Mouse (Mus musculus) hindbrain, embryonic 14.5 days (tissue): ENCODE measurements around the gene Gm49358. TPM values are rescaled to one million over a fixed set of nuclear protein-coding genes. Genes with fewer than 3 reads are reported as not detected.

ENCODE experiments used
- ATAC-seq: fragments of 200-750 bp; cut with Nextera tagmentation; 2 replicates; pipeline ENCODE4 v1.8.0; 2017; ENCODE audit warnings: moderate number of reproducible peaks, mild to moderate bottlenecking, moderate TSS enrichment, moderate library complexity; ENCODE audit not compliant: low FRiP score
- DNase-seq: peaks from one replicate; pipeline ENCODE4 v3.0.0-alpha.2; 2015; ENCODE audit warnings: low spot score
- H3K27ac ChIP-seq: fragments of 300-500 bp; sonication (generic); 2 replicates; pipeline ENCODE4 v1.5.1; 2014; ENCODE audit warnings: mild to moderate bottlenecking, moderate library complexity
- H3K27me3 ChIP-seq: fragments of 300-500 bp; sonication (generic); 2 replicates; pipeline ENCODE4 v1.6.1; 2014; ENCODE audit warnings: mild to moderate bottlenecking, low read length, mixed read lengths; ENCODE audit not compliant: control insufficient read depth, insufficient read depth
- H3K36me3 ChIP-seq: fragments of 300-500 bp; sonication (generic); replicated peaks from 2 replicates; pipeline ENCODE4 v1.6.1; 2014; ENCODE audit not compliant: control insufficient read depth, insufficient read depth
- H3K4me1 ChIP-seq: fragments of 300-500 bp; sonication (generic); replicated peaks from 2 replicates; pipeline ENCODE4 v1.6.1; 2014; ENCODE audit warnings: antibody characterized with exemption, low read length, mixed read lengths; ENCODE audit not compliant: control insufficient read depth, insufficient read depth
- H3K4me2 ChIP-seq: fragments of 300-500 bp; sonication (generic); replicated peaks from 2 replicates; pipeline ENCODE4 v1.6.1; 2014; ENCODE audit warnings: mild to moderate bottlenecking, moderate library complexity
- H3K4me3 ChIP-seq: fragments of 300-500 bp; sonication (generic); replicated peaks from 2 replicates; pipeline ENCODE4 v1.5.1; 2014; ENCODE audit warnings: mild to moderate bottlenecking, low read length
- H3K9ac ChIP-seq: fragments of 300-500 bp; sonication (generic); 2 replicates; pipeline ENCODE4 v1.6.1; 2014
- H3K9me3 ChIP-seq: fragments of 300-500 bp; sonication (generic); 2 replicates; pipeline ENCODE4 v1.6.1; 2016; ENCODE audit warnings: low read length; ENCODE audit not compliant: control insufficient read depth
- WGBS: fragments of 180-500 bp; shearing (Covaris S2); extraction: QIAGEN DNeasy Blood & Tissue Kit; methylation state at CpG from one replicate; pipeline ENCODE4 v1.1.7; 2014; 5-methylcytosine and 5-hydroxymethylcytosine counted together
- polyA plus RNA-seq: library from polyadenylated mRNA; unstranded; fragments of >200 nt; fragmentation: Nextera tagmentation; extraction: Ambion mirVana; gene quantifications from 2 replicates; pipeline ENCODE4 v1.2.1, GENCODE M21; 2014

Gene Gm49358
- polyA plus RNA-seq, 1 experiment from 2014 or later, result 0.80 TPM

DNA sequence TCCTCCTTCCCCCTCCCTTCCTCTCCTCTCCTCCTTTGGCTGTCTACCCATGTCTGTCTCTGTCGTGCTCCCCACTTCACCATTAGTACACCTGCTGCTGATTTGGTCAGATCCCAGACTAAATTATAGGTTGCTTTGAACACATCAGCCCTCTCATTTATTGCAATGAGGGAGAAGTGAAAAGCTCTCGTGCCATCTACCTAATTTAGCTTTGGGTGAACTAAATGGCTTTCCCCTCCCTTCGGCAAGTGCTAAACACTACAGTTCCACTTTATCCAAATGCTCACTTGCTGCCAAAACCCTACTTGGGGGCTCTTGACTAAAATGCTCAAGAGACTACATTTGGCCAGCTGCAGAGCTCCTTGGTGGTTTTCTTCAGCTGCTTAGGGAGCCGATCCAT is 73.0 kb downstream of the Gm49358 start:
- Histone ChIP-seq H3K36me3 (peaks cover 23% of the 10 kb centered on the region), H3K4me1 (no peaks in the 10 kb centered on the region), H3K9me3 (no peaks in the 10 kb centered on the region), H3K27me3 (no peaks in the 10 kb centered on the region), H3K27ac (no peak overlapping the region), H3K4me2 (no peak overlapping the region), H3K4me3 (no peak overlapping the region), H3K9ac (no peak overlapping the region)
- DNase-seq, result no peak
- WGBS, result 82% methylated on average over 4 of the region's 4 CpGs
- no peak for ATAC-seq

DNA sequence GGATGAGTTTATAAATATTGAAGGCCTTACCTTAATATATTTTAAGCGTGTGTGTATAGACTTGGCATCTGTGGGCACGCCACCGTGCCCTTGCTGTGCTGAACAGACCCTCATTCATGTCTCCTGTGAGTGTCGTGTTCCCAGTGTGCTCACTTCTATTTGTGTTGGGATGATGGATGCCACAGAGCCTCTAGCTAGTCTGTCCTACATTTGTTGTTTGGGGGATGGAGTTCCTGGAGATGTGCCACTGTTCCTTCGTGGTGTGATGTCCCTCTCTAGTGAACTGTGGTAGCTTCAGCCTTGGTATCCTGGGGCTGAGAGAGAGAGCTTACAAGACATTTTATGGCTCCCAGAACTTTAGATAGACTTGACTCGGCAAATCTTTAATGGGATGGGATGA is 75.1 kb downstream of the Gm49358 start:
- H3K4me3 ChIP-seq, result no peak overlapping the region
- H3K9me3 ChIP-seq, result no peaks in the 10 kb centered on the region
- H3K4me1 ChIP-seq, result no peaks in the 10 kb centered on the region
- no peak for DNase-seq
- no peak overlapping the region for H3K4me2 ChIP-seq
- H3K36me3 ChIP-seq, result peaks cover 18% of the 10 kb centered on the region
- no peaks in the 10 kb centered on the region for H3K27me3 ChIP-seq
- 87% methylated on average over 6 of the region's 6 CpGs for WGBS
- no peak for ATAC-seq
- H3K9ac ChIP-seq, result no peak overlapping the region
- no peak overlapping the region for H3K27ac ChIP-seq

DNA sequence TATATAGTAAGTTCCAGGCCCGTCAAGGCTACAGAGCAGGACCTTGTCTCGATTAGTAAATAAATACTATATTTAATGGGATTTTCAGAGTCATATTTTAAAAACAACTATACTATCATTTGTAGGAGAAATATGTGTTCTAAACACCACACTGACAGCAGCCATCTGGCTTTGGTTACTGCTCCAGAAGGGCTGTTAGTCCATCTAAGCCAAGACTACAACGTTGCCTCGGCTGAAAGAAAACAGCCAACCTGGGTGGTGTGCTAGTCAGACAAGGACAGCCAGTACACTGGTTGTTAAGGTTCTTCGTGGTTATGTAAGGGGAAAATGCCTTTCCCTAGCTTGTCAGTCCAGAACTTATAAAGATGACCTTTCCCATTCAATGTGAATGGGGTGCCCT is 78.9 kb downstream of the Gm49358 start:
- Histone ChIP-seq H3K27ac (no peak overlapping the region), H3K4me3 (no peak overlapping the region), H3K4me1 (no peaks in the 10 kb centered on the region), H3K4me2 (no peak overlapping the region), H3K9ac (no peak overlapping the region), H3K9me3 (no peaks in the 10 kb centered on the region), H3K27me3 (no peaks in the 10 kb centered on the region), H3K36me3 (peaks cover 4% of the 10 kb centered on the region; the same call in 1 of the 2 replicates)
- ATAC-seq, result no peak
- DNase-seq, result no peak
- 93% methylated on average over 5 of the region's 5 CpGs for WGBS

DNA sequence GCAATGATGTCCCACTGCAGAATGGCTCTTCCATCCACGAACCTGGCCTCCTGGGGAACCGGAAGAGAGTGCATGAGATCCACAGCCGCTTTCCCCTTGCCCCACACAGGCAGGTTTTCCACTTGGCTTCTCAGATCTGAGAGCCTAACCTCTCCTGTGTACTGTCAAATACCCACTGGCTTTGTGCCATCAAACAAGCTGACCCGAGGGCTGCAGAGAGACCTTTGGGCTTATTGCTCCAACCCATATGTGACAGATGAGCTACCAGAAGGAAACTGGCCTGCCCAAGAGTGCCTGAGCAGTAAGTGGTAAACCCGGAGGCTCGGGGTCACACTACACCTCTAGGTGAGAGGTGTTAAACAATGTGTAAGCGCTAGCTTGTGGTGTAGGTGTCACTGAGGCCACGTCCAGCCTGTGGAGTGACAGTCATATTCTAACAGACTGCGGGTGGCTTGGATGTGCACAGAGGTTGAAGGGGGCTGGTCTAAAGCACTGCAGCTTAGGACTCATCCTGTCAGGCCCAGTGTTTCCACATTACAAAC is 83.2 kb downstream of the Gm49358 start:
- Histone ChIP-seq H3K9me3 (no peaks in the 10 kb centered on the region), H3K27ac (no peak overlapping the region), H3K9ac (no peak overlapping the region), H3K4me1 (no peaks in the 10 kb centered on the region), H3K4me3 (no peak overlapping the region), H3K36me3 (no peaks in the 10 kb centered on the region), H3K27me3 (no peaks in the 10 kb centered on the region), H3K4me2 (no peak overlapping the region)
- no peak for DNase-seq
- WGBS, result 88% methylated on average over 9 of the region's 9 CpGs
- ATAC-seq, result no peak

DNA sequence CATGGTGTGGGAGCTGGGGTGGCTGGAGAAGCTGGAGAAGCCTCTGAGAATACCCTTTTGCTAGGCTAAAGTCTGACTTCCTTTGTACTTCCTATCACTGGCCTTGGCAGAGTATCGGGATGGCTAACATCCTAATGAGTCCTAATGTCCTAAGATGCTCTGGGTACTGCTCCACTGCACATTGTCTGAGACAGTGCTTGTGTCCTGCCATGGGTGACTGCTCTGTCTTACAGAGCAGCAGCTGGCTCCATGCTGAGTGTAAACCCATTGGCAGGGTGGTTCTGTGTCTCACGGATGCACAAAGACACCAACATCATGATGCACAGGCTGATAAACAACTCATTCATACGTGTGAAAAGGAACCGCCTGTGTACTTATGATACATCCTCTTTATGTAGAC is 85.3 kb downstream of the Gm49358 start:
- H3K4me3 ChIP-seq, result no peak overlapping the region
- ATAC-seq (no peak), DNase-seq (no peak)
- H3K9me3 ChIP-seq, result no peaks in the 10 kb centered on the region
- H3K4me2 ChIP-seq, result no peak overlapping the region
- H3K27ac ChIP-seq, result no peak overlapping the region
- H3K9ac ChIP-seq, result no peak overlapping the region
- no peaks in the 10 kb centered on the region for H3K36me3 ChIP-seq
- WGBS, result 76% methylated on average over 4 of the region's 4 CpGs
- no peaks in the 10 kb centered on the region for H3K27me3 ChIP-seq
- no peaks in the 10 kb centered on the region for H3K4me1 ChIP-seq

DNA sequence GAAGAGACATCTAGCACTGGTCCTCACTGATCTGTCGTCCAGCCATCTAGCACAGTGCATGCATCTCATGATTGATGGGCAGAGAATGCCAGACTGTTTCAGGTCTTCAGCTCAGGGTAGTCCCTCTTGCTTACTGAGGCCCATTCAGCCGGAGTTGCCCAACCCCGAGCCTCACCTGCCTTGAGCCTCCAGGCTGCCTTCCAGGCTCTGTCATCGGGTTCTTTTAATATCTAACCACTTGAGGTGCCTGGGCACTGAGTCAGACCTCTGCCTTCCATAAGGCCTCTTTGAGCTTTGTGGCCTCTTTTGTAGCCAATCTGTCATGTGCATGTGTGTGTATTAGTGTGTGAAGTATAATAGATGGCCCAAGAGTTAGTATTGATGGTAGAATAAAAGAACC is 85.7 kb downstream of the Gm49358 start:
- no peaks in the 10 kb centered on the region for H3K27me3 ChIP-seq
- H3K4me1 ChIP-seq, result no peaks in the 10 kb centered on the region
- 78% methylated on average over 4 of the region's 4 CpGs for WGBS
- H3K27ac ChIP-seq, result no peak overlapping the region
- no peaks in the 10 kb centered on the region for H3K36me3 ChIP-seq
- no peaks in the 10 kb centered on the region for H3K9me3 ChIP-seq
- H3K4me2 ChIP-seq, result no peak overlapping the region
- no peak overlapping the region for H3K9ac ChIP-seq
- ATAC-seq (no peak), DNase-seq (no peak)
- no peak overlapping the region for H3K4me3 ChIP-seq

DNA sequence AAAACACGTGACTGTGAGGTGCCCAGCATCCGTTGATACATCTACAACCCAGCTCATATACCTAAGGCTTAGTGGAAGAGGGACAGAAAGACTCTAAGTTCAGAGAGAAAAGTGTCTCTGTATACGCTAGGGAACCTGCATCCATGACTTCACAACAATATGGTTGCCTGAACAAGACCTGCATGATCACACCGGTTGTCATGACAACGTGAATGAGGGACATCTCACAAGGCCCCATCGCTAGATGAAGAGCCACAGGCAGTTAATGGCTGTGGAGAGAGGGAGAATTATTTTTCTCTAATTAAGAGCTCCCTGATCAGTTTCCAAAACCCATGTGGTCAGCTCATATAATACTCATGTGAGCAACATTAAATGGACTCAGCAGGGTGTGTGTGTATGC is 88.4 kb downstream of the Gm49358 start:
- Histone ChIP-seq H3K9ac (no peak overlapping the region), H3K4me3 (no peak overlapping the region), H3K36me3 (no peaks in the 10 kb centered on the region), H3K27ac (no peak overlapping the region), H3K4me2 (no peak overlapping the region), H3K4me1 (no peaks in the 10 kb centered on the region), H3K27me3 (no peaks in the 10 kb centered on the region), H3K9me3 (no peaks in the 10 kb centered on the region)
- WGBS, result 74% methylated on average over 6 of the region's 6 CpGs
- ATAC-seq, result peak; percentile 70
- no peak for DNase-seq

DNA sequence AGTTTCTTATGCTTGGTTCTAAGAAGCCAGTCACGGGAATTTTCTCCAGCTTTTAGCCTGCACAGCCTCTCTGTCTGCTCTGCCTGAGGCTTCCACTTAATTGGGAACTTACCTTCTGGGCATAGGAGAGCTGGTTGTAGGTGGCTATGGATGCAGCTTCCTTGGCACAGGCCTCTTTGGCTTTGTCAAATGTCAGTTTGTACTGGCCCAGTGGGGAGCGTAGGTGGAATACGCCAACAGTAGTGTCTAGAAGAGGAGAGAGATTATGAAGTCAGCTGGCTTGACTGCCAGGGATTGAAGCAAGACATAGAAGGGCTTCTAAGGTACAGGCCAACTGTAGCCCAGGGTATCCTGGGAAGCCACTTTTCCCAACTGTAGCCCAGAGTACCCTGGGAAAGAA is 89.7 kb downstream of the Gm49358 start:
- 82% methylated on average over 3 of the region's 3 CpGs for WGBS

DNA sequence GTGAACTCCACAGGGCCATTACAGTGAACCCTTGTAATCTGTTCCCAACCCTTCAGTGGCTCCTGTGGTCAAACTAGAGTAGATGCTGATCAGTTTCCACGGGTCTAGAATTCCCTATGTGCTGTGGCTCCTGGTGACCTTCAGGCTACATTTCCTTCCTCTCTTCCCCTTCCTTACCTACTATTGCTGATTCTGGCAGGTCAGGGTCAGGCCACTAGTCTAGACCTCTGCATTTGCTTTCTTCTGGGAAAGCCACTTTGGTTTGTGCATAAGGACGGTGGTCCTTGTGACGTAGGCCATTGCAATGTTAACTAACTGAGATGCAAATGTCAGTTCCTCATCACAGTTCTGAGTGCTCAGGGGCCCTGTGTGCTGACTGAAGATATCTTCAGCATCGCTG is 96.6 kb downstream of the Gm49358 start:
- no peak for DNase-seq
- Histone ChIP-seq H3K4me1 (no peaks in the 10 kb centered on the region), H3K4me2 (no peak overlapping the region), H3K27ac (no peak overlapping the region), H3K4me3 (no peak overlapping the region), H3K27me3 (no peaks in the 10 kb centered on the region), H3K36me3 (no peaks in the 10 kb centered on the region), H3K9me3 (no peaks in the 10 kb centered on the region), H3K9ac (no peak overlapping the region)
- 78% methylated on average over 4 of the region's 4 CpGs for WGBS
- no peak for ATAC-seq

More for the DNA sequence above, 89.7 kb downstream of the Gm49358 start:
- no peaks in the 10 kb centered on the region for H3K36me3 ChIP-seq
- DNase-seq (no peak), ATAC-seq (no peak)
- no peaks in the 10 kb centered on the region for H3K4me1 ChIP-seq
- no peak overlapping the region for H3K4me3 ChIP-seq
- no peak overlapping the region for H3K27ac ChIP-seq
- H3K9ac ChIP-seq, result no peak overlapping the region
- H3K4me2 ChIP-seq, result no peak overlapping the region
- H3K27me3 ChIP-seq, result no peaks in the 10 kb centered on the region
- H3K9me3 ChIP-seq, result no peaks in the 10 kb centered on the region

DNA sequence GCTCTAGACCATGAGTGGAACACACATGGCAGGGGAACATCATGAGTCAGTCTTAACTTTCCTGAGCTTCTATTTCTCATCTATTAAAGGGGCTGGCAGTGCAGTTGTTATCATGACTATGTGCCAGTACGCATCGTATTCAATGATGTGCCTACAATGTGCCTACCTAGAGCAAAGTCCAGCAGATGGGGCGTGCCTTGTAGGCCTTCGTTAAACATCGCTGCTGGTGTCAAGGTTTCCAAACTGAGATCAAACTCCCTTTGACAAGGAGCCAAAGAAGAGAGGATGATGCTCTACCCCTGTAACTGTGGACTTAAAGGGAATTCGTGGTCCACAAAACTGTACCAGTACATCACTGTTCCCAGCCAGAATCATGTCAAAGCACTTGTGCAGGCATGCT is 98.7 kb downstream of the Gm49358 start:
- no peaks in the 10 kb centered on the region for H3K9me3 ChIP-seq
- ATAC-seq, result no peak
- H3K4me1 ChIP-seq, result no peaks in the 10 kb centered on the region
- H3K4me2 ChIP-seq, result no peak overlapping the region
- H3K27ac ChIP-seq, result no peak overlapping the region
- DNase-seq, result no peak
- no peaks in the 10 kb centered on the region for H3K27me3 ChIP-seq
- WGBS, result 93% methylated on average over 6 of the region's 6 CpGs
- H3K4me3 ChIP-seq, result no peak overlapping the region
- no peak overlapping the region for H3K9ac ChIP-seq
- no peaks in the 10 kb centered on the region for H3K36me3 ChIP-seq
